8 mouse cellular contexts compared by ENCODE assay signal in the genomic region with DNA sequence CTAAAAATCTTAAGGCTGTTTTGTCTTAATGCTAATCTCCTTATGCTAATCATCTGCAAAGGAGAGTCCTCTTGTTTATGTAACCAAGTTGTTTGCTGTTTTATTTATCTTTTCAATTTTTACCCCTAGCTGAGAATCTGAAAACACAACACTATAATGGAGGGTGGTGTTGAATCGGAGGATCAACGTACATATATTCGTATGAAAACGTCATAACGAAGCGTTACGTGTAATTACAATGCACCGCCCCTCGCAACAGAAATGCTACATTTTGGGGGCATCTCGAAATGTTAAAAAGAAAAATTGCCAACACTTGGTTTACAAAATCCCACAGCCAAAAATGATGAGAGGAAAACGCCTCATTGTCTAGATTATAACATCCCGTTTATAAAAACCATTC. TPM values are rescaled to one million over a fixed set of nuclear protein-coding genes. Genes with fewer than 3 reads are reported as not detected.
A peak's percentile ranks its signal among the peaks of the same experiment; 100 is the strongest.
DNase-seq lines count a peak whose midpoint lies in the region; ATAC-seq lines count a peak whose summit lies in the region.

No protein-coding gene starts in this region.

- H3K27ac ChIP-seq in heart, embryonic 15.5 days, result peak overlapping the region; percentile 93
- peak overlapping the region; percentile 97 for H3K27ac ChIP-seq in hindbrain, embryonic 10.5 days
- peak overlapping the region; percentile 93 for H3K27ac ChIP-seq in midbrain, embryonic 11.5 days (ENCODE audit: low read depth, low read length)

- H3K36me3 ChIP-seq in heart, embryonic 15.5 days, result no peaks in the 10 kb centered on the region
- peaks cover 33% of the 10 kb centered on the region for H3K36me3 ChIP-seq in hindbrain, embryonic 10.5 days
- peaks cover 4% of the 10 kb centered on the region; the same call in 1 of the 2 replicates for H3K36me3 ChIP-seq in midbrain, embryonic 11.5 days (ENCODE audit: control insufficient read depth, insufficient read depth, low read length)

- peak overlapping the region; percentile 100 for H3K4me3 ChIP-seq in heart, embryonic 15.5 days
- peak overlapping the region; percentile 86 for H3K4me3 ChIP-seq in hindbrain, embryonic 10.5 days
- H3K4me3 ChIP-seq in midbrain, embryonic 11.5 days (ENCODE audit: low read depth, low read length), result peak overlapping the region; percentile 89

- ATAC-seq in heart, embryonic 15.5 days (replicated peaks; ENCODE audit: insufficient number of reproducible peaks, insufficient read depth, low FRiP score, low read depth), result no peak
- no peak for ATAC-seq in midbrain, embryonic 11.5 days (ENCODE audit: low FRiP score)

- no peaks in the 10 kb centered on the region for H3K9me3 ChIP-seq in heart, embryonic 15.5 days (replicated peaks)
- no peaks in the 10 kb centered on the region for H3K9me3 ChIP-seq in hindbrain, embryonic 10.5 days
- H3K9me3 ChIP-seq in midbrain, embryonic 11.5 days (ENCODE audit: control insufficient read depth, low read length), result no peaks in the 10 kb centered on the region

- H3K27me3 ChIP-seq in heart, embryonic 15.5 days, result no peaks in the 10 kb centered on the region
- H3K27me3 ChIP-seq in hindbrain, embryonic 10.5 days (ENCODE audit: insufficient read depth, poor library complexity, severe bottlenecking), result no peaks in the 10 kb centered on the region
- no peaks in the 10 kb centered on the region for H3K27me3 ChIP-seq in midbrain, embryonic 11.5 days (ENCODE audit: control insufficient read depth, insufficient read depth, low read length)

- peak overlapping the region; percentile 89 for H3K4me2 ChIP-seq in heart, embryonic 15.5 days
- peak overlapping the region; percentile 46 for H3K4me2 ChIP-seq in midbrain, embryonic 11.5 days

- WGBS in heart, embryonic 15.5 days, result 2% methylated on average over 12 of the region's 12 CpGs
- under 1% methylated on average over 12 of the region's 12 CpGs for WGBS in hindbrain, embryonic 10.5 days
- WGBS in midbrain, embryonic 11.5 days, result 1% methylated on average over 12 of the region's 12 CpGs

- peak overlapping the region; percentile 92 for H3K9ac ChIP-seq in heart, embryonic 15.5 days
- peak overlapping the region; percentile 93 for H3K9ac ChIP-seq in midbrain, embryonic 11.5 days (ENCODE audit: low read length)

- DNase-seq in heart, adult 18-20 months, result no peak
- DNase-seq in MEL-GATA-1-ER (ENCODE audit: extremely low read depth, low read depth), result peak; percentile 39
- DNase-seq in hindbrain, embryonic 10.5 days (ENCODE audit: low spot score), result no peak
- DNase-seq in midbrain, embryonic 11.5 days (ENCODE audit: low spot score, missing footprints), result no peak
- no peak for DNase-seq in right cerebral cortex, postnatal 10 days (ENCODE audit: low spot score in 2 of 2)
- DNase-seq in thymus, postnatal 36 days, result no peak
- no peak for DNase-seq in kidney, postnatal 25 days

- peaks cover 10% of the 10 kb centered on the region; the same call in 1 of the 2 replicates for H3K4me1 ChIP-seq in heart, embryonic 15.5 days (replicated peaks)
- peaks cover 17% of the 10 kb centered on the region for H3K4me1 ChIP-seq in hindbrain, embryonic 10.5 days (replicated peaks)
- peaks cover 8% of the 10 kb centered on the region for H3K4me1 ChIP-seq in midbrain, embryonic 11.5 days (ENCODE audit: control insufficient read depth, insufficient read depth, low read length)

RNA-seq across cellular contexts. Expression of a gene that starts 0.9 kb away (rescaled TPM):
- polyA plus RNA-seq in heart, embryonic 15.5 days (2015; fragmentation: Nextera tagmentation; extraction: Ambion mirVana), result 5.3 and 7.0 TPM in 2 replicates
- under 1 TPM; 0.62 to 0.72 TPM for total RNA-seq in heart, adult 18-20 months (2021)
- polyA plus RNA-seq in hindbrain, embryonic 10.5 days (2016; fragmentation: Nextera tagmentation; extraction: Ambion mirVana), result 27.2 and 38.9 TPM in 2 replicates
- 47.4 and 52.2 TPM in 2 replicates for polyA plus RNA-seq in midbrain, embryonic 11.5 days (2014; fragmentation: Nextera tagmentation; extraction: Ambion mirVana)

RNA-seq across cellular contexts. Expression of a gene that starts 38.7 kb away (rescaled TPM):
- polyA plus RNA-seq in heart, embryonic 15.5 days (2015; fragmentation: Nextera tagmentation; extraction: Ambion mirVana), result 2.7 and 3.2 TPM in 2 replicates
- total RNA-seq in heart, adult 18-20 months (2021), result 1 to 10 TPM in 1 of 2 experiments, under 1 TPM in 1; 0.99 to 1.4 TPM
- 8.8 and 10.5 TPM in 2 replicates for polyA plus RNA-seq in hindbrain, embryonic 10.5 days (2016; fragmentation: Nextera tagmentation; extraction: Ambion mirVana)
- 8.7 and 9.4 TPM in 2 replicates for polyA plus RNA-seq in midbrain, embryonic 11.5 days (2014; fragmentation: Nextera tagmentation; extraction: Ambion mirVana)

RNA-seq across cellular contexts. Expression of a gene that starts 38.7 kb away (rescaled TPM):
- polyA plus RNA-seq in heart, embryonic 15.5 days (2015; fragmentation: Nextera tagmentation; extraction: Ambion mirVana), result 67.9 and 73.6 TPM in 2 replicates
- 10 to 100 TPM; 23.0 to 23.9 TPM for total RNA-seq in heart, adult 18-20 months (2021)
- 110 and 136 TPM in 2 replicates for polyA plus RNA-seq in hindbrain, embryonic 10.5 days (2016; fragmentation: Nextera tagmentation; extraction: Ambion mirVana)
- 122 TPM in 2 replicates for polyA plus RNA-seq in midbrain, embryonic 11.5 days (2014; fragmentation: Nextera tagmentation; extraction: Ambion mirVana)

RNA-seq across cellular contexts. Expression of a gene that starts 38.9 kb away (rescaled TPM):
- 0.37 and 0.45 TPM in 2 replicates for polyA plus RNA-seq in heart, embryonic 15.5 days (2015; fragmentation: Nextera tagmentation; extraction: Ambion mirVana)
- 10 to 100 TPM; 30.3 to 34.8 TPM for total RNA-seq in heart, adult 18-20 months (2021)
- polyA plus RNA-seq in hindbrain, embryonic 10.5 days (2016; fragmentation: Nextera tagmentation; extraction: Ambion mirVana), result 0.14 and 0.27 TPM in 2 replicates
- 0.37 TPM in 1 of 2 replicates, not detected in the other for polyA plus RNA-seq in midbrain, embryonic 11.5 days (2014; fragmentation: Nextera tagmentation; extraction: Ambion mirVana)

RNA-seq across cellular contexts. Expression of a gene that starts 50.0 kb away (rescaled TPM):
- 3.4 and 5.3 TPM in 2 replicates for polyA plus RNA-seq in heart, embryonic 15.5 days (2015; fragmentation: Nextera tagmentation; extraction: Ambion mirVana)
- 1 to 10 TPM; 2.4 to 4.0 TPM for total RNA-seq in heart, adult 18-20 months (2021)
- 7.4 and 8.4 TPM in 2 replicates for polyA plus RNA-seq in hindbrain, embryonic 10.5 days (2016; fragmentation: Nextera tagmentation; extraction: Ambion mirVana)
- polyA plus RNA-seq in midbrain, embryonic 11.5 days (2014; fragmentation: Nextera tagmentation; extraction: Ambion mirVana), result 8.1 TPM in 2 replicates
